Mouse (Mus musculus): ENCODE results near the gene Fbxl21.

Gene Fbxl21

DNA sequence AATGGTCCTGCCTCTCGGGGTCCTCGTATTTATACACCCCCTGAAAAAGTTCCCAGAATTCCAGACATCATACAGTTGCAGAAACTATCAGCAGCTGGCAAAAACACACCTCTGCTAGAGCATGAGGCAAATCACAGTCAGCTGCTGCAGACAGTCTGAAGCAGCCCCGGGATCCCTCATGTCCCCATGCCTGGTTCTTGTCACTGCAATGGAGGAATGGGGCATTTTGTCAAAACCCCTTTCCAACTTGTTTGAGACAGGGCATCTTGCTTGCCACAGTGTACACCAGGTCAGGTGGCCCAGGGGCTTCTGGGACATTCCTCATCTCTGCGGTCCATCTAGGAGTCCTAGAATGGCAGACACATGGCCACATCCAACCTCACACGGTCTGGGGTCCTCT, 12.7 kb downstream of the Fbxl21 start:
- DNase-seq (ENCODE audit: low read depth, low spot score): no peak

DNA sequence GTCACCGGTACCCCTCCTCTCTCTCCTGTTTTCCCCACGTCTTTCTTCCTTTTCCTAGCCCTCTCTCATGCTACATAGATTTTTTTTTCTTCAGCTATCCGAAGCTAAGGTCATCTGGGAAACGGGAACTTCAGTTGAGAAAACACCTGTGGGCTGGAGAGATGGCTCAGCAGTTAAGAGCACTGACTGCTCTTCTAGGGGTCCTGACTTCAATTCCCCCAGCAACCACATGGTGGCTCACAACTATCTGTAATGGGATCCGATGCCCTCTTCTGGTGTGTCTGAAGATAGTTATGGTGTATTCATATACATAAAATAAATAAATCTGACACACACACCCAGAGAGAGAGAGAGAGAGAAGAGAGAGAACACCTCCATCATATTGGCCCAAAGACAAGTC, 13.3 kb downstream of the Fbxl21 start:
- DNase-seq (ENCODE audit: low read depth, low spot score): no peak

DNA sequence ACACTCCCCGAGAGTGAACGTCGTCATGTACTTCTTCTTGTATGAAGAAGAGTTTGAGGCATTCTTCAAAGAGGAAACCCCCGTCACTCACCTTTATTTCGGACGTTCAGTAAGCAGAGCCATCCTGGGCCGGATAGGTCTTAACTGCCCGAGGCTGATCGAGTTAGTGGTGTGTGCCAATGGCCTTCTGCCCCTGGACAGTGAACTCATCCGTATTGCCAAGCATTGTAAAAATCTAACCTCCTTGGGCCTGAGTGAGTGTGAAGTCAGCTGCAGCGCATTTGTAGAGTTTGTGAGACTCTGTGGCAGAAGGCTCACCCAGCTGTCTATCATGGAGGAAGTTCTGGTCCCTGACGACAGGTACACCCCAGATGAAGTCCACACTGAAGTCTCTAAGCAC, 14.8 kb downstream of the Fbxl21 start:
- no peak for DNase-seq (ENCODE audit: low read depth, low spot score)

- no peak for DNase-seq (ENCODE audit: low read depth, low spot score)
Observed at GRCm38 (mm10) chr13:56539846-56540245, 17.6 kb downstream of the Fbxl21 start.

DNA sequence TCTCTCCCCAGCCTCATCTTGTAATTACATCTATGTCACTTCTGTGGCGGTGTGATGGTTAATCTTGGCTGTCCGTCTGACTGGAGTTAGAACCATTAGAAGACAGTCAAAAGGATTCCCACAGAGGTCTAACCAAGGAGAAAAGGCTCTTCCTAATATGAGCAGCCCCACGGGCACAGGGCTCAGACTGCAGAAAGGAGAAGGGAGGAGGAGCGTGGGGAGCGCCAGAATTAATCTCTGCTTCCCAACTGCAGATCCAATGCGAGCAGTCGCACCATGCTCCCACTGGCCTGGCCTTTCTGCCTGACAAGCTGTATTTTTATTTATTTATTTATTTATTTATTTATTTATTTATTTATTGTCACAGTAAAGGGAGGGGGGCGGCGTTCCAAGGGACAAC, 21.5 kb downstream of the Fbxl21 start:
- DNase-seq (ENCODE audit: low read depth, low spot score): no peak

DNA sequence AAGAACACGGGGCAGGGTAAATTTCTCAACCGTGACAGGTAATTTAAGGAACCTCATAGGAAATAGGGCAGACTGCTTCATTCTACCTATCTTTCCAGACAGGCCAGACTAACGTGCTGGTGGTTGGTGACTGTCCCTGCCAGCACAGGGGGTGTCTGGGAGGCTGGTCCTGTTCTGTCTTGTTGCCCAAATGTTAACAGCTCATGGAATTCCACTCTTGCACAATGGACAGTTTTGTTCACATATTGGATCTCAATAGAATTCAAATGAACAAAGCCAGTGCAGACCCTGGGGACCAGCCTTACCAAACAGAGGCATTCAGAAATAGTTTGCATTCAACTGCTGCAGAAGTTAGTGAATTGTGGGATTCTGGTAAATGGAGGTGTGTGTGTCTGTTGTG, 22.7 kb downstream of the Fbxl21 start:
- DNase-seq (ENCODE audit: low read depth, low spot score): no peak

- DNase-seq (ENCODE audit: low read depth, low spot score): no peak
Observed at GRCm38 (mm10) chr13:56548401-56548800, 26.1 kb downstream of the Fbxl21 start, which contains the start of gene Lect2. Gene Lect2, minus strand, starts transcription at chr13:56548502.

GRCm38 (mm10) chr13:56549364-56549763, 27.1 kb downstream of the Fbxl21 start:
- DNase-seq (ENCODE audit: low read depth, low spot score): no peak

DNA sequence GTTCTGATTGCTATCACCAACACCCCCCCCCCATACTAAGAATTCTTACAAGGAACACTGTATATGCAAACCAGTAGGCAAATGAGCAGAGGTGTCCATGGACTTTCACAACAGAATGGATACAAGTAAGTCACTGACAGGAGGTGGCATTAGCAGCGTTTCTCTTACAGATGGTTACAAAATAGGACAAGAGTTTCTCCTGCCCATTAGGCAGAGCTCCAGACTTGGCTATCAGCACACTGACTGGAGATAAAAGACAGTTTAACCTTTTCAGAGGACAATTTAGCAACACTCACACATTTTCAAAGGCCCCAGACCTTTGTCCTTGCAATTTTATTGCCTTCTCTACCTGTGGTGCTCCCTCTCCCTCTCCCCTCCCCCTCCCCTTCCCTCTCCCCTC, 28.3 kb downstream of the Fbxl21 start:
- DNase-seq (ENCODE audit: low read depth, low spot score): no peak

DNA sequence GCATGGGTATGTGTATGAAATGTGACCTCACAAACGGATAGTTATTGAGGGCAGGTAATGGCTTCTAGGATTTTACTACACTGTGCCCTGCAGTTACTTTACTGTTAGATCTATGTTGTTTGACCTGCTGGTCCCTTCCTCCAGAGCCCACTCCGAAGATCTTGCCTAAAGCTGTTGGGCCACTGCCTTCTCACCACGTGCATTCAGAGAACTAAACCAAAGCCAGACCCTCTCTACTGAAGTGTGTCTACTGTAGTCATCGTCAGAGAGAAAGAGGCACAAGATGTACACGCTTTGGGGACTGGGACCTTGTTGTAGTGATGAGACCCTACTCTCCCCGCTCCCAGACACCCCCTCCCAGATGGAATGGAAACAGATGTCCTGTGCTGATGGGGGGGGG, 29.4 kb downstream of the Fbxl21 start:
- no peak for DNase-seq (ENCODE audit: low read depth, low spot score)

DNA sequence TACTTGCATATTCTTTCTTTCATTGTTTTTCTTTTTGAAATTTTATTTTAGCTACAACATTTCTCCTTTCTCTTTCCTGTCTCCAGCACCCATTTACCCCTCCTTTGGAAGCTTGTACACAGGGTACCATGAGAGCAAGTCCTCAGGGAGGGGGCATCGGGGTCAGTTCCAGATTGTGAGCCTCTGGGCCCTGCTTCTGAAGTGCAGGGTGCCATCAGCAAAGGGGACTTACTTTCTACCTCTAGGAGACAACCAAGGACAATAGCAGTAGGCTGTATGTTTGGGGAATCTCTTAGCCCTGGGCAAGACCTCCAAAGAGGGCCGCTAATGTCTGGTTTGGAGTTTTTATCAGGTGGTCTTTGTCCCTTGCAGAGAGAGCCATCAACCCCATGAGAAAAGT, 31.7 kb downstream of the Fbxl21 start:
- DNase-seq (ENCODE audit: low read depth, low spot score): no peak

DNA sequence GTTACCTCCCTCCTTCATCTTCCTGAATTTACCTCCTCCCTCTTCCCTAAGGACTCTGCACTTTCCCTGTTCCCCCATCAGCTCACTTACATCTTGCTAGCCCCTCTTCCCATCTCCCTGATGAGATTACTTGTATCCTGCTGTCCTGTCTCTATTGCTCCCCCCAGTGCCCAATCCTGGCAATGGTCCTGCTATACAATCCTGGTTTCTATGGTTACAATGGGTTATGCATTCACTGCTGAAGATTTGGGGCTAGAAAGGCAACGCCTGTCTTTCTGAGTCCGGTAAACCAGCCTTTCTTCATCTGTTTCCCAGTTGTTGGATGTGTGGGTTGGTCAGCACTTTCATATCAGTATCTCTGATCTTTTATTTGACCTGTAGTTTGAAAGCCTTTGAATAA, 32.1 kb downstream of the Fbxl21 start:
- DNase-seq (ENCODE audit: low read depth, low spot score): peak; percentile 51

DNA sequence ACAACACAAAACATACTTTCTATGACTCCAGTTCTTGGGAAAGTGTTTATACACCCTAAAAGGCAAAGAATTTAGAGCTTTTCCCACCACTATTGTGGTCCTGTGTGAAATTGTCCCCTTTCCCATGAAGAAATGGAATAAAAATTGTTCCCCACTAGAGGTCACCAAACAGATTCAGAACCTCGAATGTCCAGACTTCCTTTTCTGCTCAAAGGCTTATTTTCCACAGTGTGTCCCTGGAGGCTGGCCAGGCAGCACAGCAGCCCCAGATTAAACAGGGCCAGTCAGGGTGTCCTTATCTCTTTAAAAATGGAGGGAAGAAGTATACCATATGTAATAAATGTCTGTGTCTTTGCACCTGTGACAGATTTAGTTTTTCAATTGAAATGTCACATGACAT, 33.7 kb downstream of the Fbxl21 start:
- no peak for DNase-seq (ENCODE audit: low read depth, low spot score)

DNA sequence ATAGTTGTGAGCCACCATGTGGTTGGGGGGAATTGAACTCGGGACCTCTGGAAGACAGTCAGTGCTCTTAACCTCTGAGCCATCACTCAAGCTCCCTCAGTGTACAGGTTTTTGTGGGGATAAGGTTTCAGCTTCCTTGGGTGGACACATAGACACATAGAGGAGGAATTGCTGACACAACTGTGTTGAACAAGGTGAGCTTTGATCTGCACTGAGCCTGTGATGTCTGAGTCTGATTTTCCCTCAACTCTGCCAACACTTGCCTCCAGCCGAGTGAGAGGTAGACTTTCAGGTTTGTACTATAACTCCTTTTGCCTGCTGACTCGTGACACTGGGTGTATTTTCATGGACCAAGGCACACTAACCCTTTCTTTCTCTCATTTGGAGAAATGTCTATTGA, 34.4 kb downstream of the Fbxl21 start:
- DNase-seq (ENCODE audit: low read depth, low spot score): no peak

DNA sequence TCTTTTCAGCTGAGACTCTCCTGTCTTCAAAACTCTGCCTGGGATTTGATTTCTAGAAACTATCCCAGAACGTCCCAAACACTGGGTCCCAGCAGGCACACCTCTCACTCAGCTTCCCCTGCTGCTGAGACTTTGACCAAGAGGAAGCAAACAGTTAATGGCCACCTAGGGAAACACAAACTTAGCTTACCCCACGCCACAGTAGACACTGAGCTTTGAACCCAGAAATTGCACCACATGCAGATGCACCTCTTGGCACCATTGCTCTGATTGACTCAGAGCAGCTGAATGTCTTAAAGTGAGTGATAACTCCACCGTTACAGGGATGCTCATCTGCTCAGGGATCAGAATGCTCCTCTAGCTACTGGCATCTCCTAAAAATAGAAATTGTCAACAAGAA, 36.5 kb downstream of the Fbxl21 start:
- DNase-seq (ENCODE audit: low read depth, low spot score): no peak

DNA sequence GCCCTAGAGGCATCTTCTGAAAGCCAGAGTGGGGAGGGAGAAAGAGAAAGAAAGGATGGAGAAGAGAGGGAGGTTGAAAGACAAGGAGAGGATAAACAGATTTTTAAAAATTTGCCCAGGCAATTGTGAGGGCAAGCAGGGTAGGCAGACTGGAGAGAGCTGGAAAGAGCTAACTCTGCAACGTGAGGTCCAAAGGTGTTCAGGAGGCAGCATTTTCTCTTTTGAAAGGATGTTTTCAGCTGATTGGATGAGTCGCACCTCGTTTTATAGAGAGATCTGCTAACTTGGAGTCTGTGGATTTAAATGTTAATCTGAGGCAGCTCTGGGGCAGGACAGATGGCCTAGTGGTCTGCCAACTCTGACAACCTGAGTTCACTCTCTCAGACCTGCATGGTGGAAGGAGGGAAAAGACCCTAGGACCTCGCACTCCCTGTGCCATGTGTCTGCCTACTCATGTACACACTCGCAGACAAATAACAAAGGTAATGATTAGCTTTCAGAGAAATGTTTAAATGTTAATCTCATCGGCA, 37.6 kb downstream of the Fbxl21 start:
- DNase-seq (ENCODE audit: low read depth, low spot score): no peak

- DNase-seq (ENCODE audit: low read depth, low spot score): no peak
Observed at GRCm38 (mm10) chr13:56561129-56561528, 38.9 kb downstream of the Fbxl21 start.

DNA sequence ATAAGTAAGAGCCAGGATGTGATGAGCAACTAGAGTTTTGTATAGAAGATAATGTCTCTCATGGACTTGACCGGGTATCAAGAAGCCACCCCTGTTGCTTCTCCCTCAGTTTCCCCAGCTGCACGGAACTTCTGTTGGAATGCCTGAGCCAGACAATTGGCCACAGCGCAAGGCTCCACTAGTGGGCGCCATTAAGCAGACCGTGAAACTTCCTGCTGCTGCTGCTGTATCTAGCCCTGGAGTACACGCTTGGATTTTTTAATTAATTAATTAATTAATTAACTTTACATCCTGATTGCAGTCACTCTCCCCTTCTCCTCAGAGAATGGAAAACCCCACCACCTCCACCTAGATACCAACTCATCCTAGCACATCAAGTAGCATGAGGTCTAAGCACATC, 40.8 kb downstream of the Fbxl21 start:
- DNase-seq (ENCODE audit: low read depth, low spot score): no peak

DNA sequence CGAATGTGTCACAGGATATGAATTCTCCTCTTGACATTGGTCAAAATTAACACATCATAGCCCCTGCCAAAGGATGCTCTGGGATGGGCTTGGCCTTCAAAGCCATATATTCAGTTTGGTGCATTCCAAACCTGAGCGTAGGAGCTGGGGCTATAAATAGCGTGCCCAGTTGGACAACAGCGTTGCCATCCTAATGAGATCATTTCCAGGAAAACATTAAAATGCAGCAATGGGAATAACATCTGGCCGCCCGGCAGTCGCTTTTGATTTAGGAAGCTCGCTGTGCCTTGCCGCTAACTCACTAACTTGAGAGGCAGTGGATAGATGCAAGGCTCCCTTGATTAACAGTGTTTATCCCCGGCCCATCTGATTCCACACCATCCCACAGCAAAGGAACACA, 44.1 kb downstream of the Fbxl21 start:
- no peak for DNase-seq (ENCODE audit: low read depth, low spot score)

- no peak for DNase-seq (ENCODE audit: low read depth, low spot score)
Observed at GRCm38 (mm10) chr13:56571645-56572044, 49.4 kb downstream of the Fbxl21 start.

GRCm38 (mm10) chr13:56575074-56575473, 52.8 kb downstream of the Fbxl21 start:
- DNase-seq (ENCODE audit: low read depth, low spot score): no peak

- no peak for DNase-seq (ENCODE audit: low read depth, low spot score)
Observed at GRCm38 (mm10) chr13:56575701-56576321, 53.5 kb downstream of the Fbxl21 start.

DNA sequence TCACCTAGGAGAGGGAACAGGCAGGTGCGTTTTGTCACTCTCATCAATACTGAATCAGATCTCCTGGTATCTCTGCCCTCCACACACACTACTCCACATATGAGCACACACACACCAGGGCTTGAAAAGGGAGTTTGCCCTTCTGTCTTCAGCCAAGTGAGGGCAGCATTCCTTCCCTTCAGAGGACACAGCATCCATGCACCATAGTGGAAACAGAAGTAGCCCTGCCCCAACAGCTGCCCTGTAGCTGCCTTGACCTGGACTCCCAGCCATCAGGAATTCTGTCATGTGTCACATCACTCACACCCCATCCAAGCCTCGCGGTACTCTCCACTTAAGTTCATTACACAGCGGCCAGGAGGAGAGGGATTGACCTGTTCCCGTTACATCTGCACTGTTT, 55.8 kb downstream of the Fbxl21 start:
- DNase-seq (ENCODE audit: low read depth, low spot score): no peak

- DNase-seq (ENCODE audit: low read depth, low spot score): no peak
Observed at GRCm38 (mm10) chr13:56580450-56580849, 58.2 kb downstream of the Fbxl21 start.

Data from telencephalon, adult 2 months (tissue).